Mouse (Mus musculus) limb, embryonic 11.5 days (tissue): ENCODE results near the gene Efr3b. TPM values are rescaled to one million over a fixed set of nuclear protein-coding genes. Genes with fewer than 3 reads are reported as not detected.
A peak's percentile ranks its signal among the peaks of the same experiment; 100 is the strongest.

Experiments used
- ATAC-seq: fragments of 200-750 bp; cut with Nextera tagmentation; 2 replicates; pipeline ENCODE4 v1.8.0; 2017; ENCODE audit warnings: low read depth; ENCODE audit not compliant: insufficient number of reproducible peaks, low FRiP score, low TSS enrichment
- DNase-seq: peaks from one replicate; pipeline ENCODE4 v3.0.0-alpha.2; 2015; ENCODE audit warnings: low spot score
- H3K27ac ChIP-seq: fragments of 300-500 bp; sonication (generic); replicated peaks from 2 replicates; pipeline ENCODE4 v1.5.1; 2014; ENCODE audit warnings: low read depth, mild to moderate bottlenecking, low read length
- H3K27me3 ChIP-seq: fragments of 300-500 bp; sonication (generic); 2 replicates; pipeline ENCODE4 v1.6.1; 2014; ENCODE audit warnings: mild to moderate bottlenecking, low read length, mixed read lengths; ENCODE audit not compliant: control insufficient read depth, insufficient read depth
- H3K36me3 ChIP-seq: fragments of 300-500 bp; sonication (generic); 2 replicates; pipeline ENCODE4 v1.6.1; 2014; ENCODE audit warnings: mild to moderate bottlenecking, low read length, moderate library complexity, mixed read lengths; ENCODE audit not compliant: control insufficient read depth, insufficient read depth
- H3K4me1 ChIP-seq: fragments of 300-500 bp; sonication (generic); 2 replicates; pipeline ENCODE4 v1.6.1; 2014; ENCODE audit warnings: low read length, mixed read lengths; ENCODE audit not compliant: control insufficient read depth, insufficient read depth
- H3K4me2 ChIP-seq: fragments of 300-500 bp; sonication (generic); 2 replicates; pipeline ENCODE4 v1.6.1; 2014; ENCODE audit warnings: low read depth, mild to moderate bottlenecking, moderate library complexity; ENCODE audit not compliant: severe bottlenecking
- H3K4me3 ChIP-seq: fragments of 300-500 bp; sonication (generic); 2 replicates; pipeline ENCODE4 v1.5.1; 2014; ENCODE audit warnings: low read depth, low read length
- H3K9ac ChIP-seq: fragments of 300-500 bp; sonication (generic); 2 replicates; pipeline ENCODE4 v1.6.1; 2014; ENCODE audit warnings: mild to moderate bottlenecking, low read length
- H3K9me3 ChIP-seq: fragments of 300-500 bp; sonication (generic); 2 replicates; pipeline ENCODE4 v1.6.1; 2016; ENCODE audit warnings: low read length; ENCODE audit not compliant: control insufficient read depth
- WGBS: fragments of 180-500 bp; shearing (Covaris S2); extraction: QIAGEN DNeasy Blood & Tissue Kit; methylation state at CpG from one replicate; pipeline ENCODE4 v1.1.7; 2014; 5-methylcytosine and 5-hydroxymethylcytosine counted together
- polyA plus RNA-seq: library from polyadenylated mRNA; unstranded; fragments of >200 nt; fragmentation: Nextera tagmentation; extraction: Ambion mirVana; gene quantifications from 2 replicates; pipeline ENCODE4 v1.2.1, GENCODE M21; 2014

Efr3b gene
- polyA plus RNA-seq, 1 experiment from 2014 or later, result 6.3 TPM

- Histone ChIP-seq H3K27me3 (no peaks in the 10 kb centered on the region), H3K4me3 (no peak overlapping the region), H3K4me2 (peak overlapping the region; percentile 35), H3K9ac (no peak overlapping the region), H3K36me3 (no peaks in the 10 kb centered on the region), H3K4me1 (peaks cover 16% of the 10 kb centered on the region), H3K9me3 (no peaks in the 10 kb centered on the region), H3K27ac (no peak overlapping the region)
- WGBS, result 33% methylated on average over 12 of the region's 12 CpGs
- DNase-seq (no peak), ATAC-seq (no peak)
Measured at GRCm38 (mm10) chr12:4008731-4009130, 30.0 kb downstream of the Efr3b start.

- DNase-seq (no peak), ATAC-seq (no peak)
- peaks cover 16% of the 10 kb centered on the region for H3K4me1 ChIP-seq
- H3K4me2 ChIP-seq, result no peak overlapping the region
- H3K9me3 ChIP-seq, result no peaks in the 10 kb centered on the region
- H3K27me3 ChIP-seq, result no peaks in the 10 kb centered on the region
- H3K36me3 ChIP-seq, result no peaks in the 10 kb centered on the region
- no peak overlapping the region for H3K4me3 ChIP-seq
- H3K9ac ChIP-seq, result no peak overlapping the region
- no peak overlapping the region for H3K27ac ChIP-seq
- WGBS, result 62% methylated on average over 4 of the region's 4 CpGs
Measured at GRCm38 (mm10) chr12:4007766-4008165, 30.9 kb downstream of the Efr3b start.

- Histone ChIP-seq H3K9me3 (no peaks in the 10 kb centered on the region), H3K9ac (no peak overlapping the region), H3K4me3 (no peak overlapping the region), H3K36me3 (no peaks in the 10 kb centered on the region), H3K4me1 (peaks cover 16% of the 10 kb centered on the region), H3K4me2 (no peak overlapping the region), H3K27me3 (no peaks in the 10 kb centered on the region), H3K27ac (no peak overlapping the region)
- DNase-seq (no peak), ATAC-seq (no peak)
- WGBS, result 38% methylated on average over 4 of the region's 4 CpGs
Measured at GRCm38 (mm10) chr12:4007181-4007580, 31.5 kb downstream of the Efr3b start.

- Histone ChIP-seq H3K4me3 (no peak overlapping the region), H3K4me1 (peaks cover 16% of the 10 kb centered on the region), H3K27me3 (no peaks in the 10 kb centered on the region), H3K9ac (no peak overlapping the region), H3K9me3 (no peaks in the 10 kb centered on the region), H3K27ac (no peak overlapping the region), H3K4me2 (no peak overlapping the region), H3K36me3 (no peaks in the 10 kb centered on the region)
- DNase-seq, result no peak
- ATAC-seq, result no peak
- WGBS, result 82% methylated on average over 7 of the region's 7 CpGs
Measured at GRCm38 (mm10) chr12:4006079-4006478, 32.6 kb downstream of the Efr3b start.

- H3K27me3 ChIP-seq, result no peaks in the 10 kb centered on the region
- 33% methylated on average over 6 of the region's 6 CpGs for WGBS
- no peaks in the 10 kb centered on the region for H3K36me3 ChIP-seq
- peaks cover 16% of the 10 kb centered on the region for H3K4me1 ChIP-seq
- no peaks in the 10 kb centered on the region for H3K9me3 ChIP-seq
- H3K4me2 ChIP-seq, result no peak overlapping the region
- no peak overlapping the region for H3K27ac ChIP-seq
- H3K4me3 ChIP-seq, result no peak overlapping the region
- DNase-seq (no peak), ATAC-seq (no peak)
- H3K9ac ChIP-seq, result no peak overlapping the region
Measured at GRCm38 (mm10) chr12:4004648-4005047, 34.1 kb downstream of the Efr3b start.

- ATAC-seq (no peak), DNase-seq (no peak)
- Histone ChIP-seq H3K9me3 (no peaks in the 10 kb centered on the region), H3K36me3 (no peaks in the 10 kb centered on the region), H3K27me3 (no peaks in the 10 kb centered on the region), H3K9ac (no peak overlapping the region), H3K27ac (no peak overlapping the region), H3K4me3 (no peak overlapping the region), H3K4me1 (no peaks in the 10 kb centered on the region), H3K4me2 (no peak overlapping the region)
- WGBS, result 95% methylated on average over 5 of the region's 5 CpGs
Measured at GRCm38 (mm10) chr12:4000406-4000805, 38.3 kb downstream of the Efr3b start.

GRCm38 (mm10) chr12:3996749-3997148 lies 42.0 kb downstream of the Efr3b start:
- 89% methylated on average over 9 of the region's 9 CpGs for WGBS
- no peak overlapping the region for H3K9ac ChIP-seq
- ATAC-seq (no peak), DNase-seq (no peak)
- no peak overlapping the region for H3K4me3 ChIP-seq
- H3K4me1 ChIP-seq, result no peaks in the 10 kb centered on the region
- no peaks in the 10 kb centered on the region for H3K36me3 ChIP-seq
- H3K9me3 ChIP-seq, result no peaks in the 10 kb centered on the region
- no peak overlapping the region for H3K4me2 ChIP-seq
- H3K27ac ChIP-seq, result no peak overlapping the region
- no peaks in the 10 kb centered on the region for H3K27me3 ChIP-seq

- Histone ChIP-seq H3K9me3 (no peaks in the 10 kb centered on the region), H3K9ac (no peak overlapping the region), H3K36me3 (no peaks in the 10 kb centered on the region), H3K27ac (no peak overlapping the region), H3K4me2 (no peak overlapping the region), H3K4me3 (no peak overlapping the region), H3K27me3 (no peaks in the 10 kb centered on the region), H3K4me1 (no peaks in the 10 kb centered on the region)
- WGBS, result 90% methylated on average over 3 of the region's 3 CpGs
- DNase-seq, result no peak
- ATAC-seq, result no peak
Measured at GRCm38 (mm10) chr12:3991047-3991446, 47.7 kb downstream of the Efr3b start.

GRCm38 (mm10) chr12:3989943-3990342 lies 48.8 kb downstream of the Efr3b start:
- DNase-seq, result no peak
- WGBS, result 65% methylated on average over 2 of the region's 2 CpGs

More at GRCm38 (mm10) chr12:3989943-3990342, 48.8 kb downstream of the Efr3b start:
- H3K4me1 ChIP-seq, result no peaks in the 10 kb centered on the region
- H3K27me3 ChIP-seq, result no peaks in the 10 kb centered on the region
- no peak overlapping the region for H3K4me3 ChIP-seq
- no peak for ATAC-seq
- H3K27ac ChIP-seq, result no peak overlapping the region
- no peak overlapping the region for H3K4me2 ChIP-seq
- H3K9me3 ChIP-seq, result no peaks in the 10 kb centered on the region
- H3K36me3 ChIP-seq, result no peaks in the 10 kb centered on the region
- no peak overlapping the region for H3K9ac ChIP-seq
